Mouse (Mus musculus) ES-Bruce4 (cell line): ENCODE data around the gene Lonrf2.

Source experiments
- CTCF ChIP-seq: IDR thresholded peaks from one replicate; pipeline ENCODE4 v1.8.1; 2011; ENCODE audit warnings: low read depth, low read length
- EP300 ChIP-seq: IDR thresholded peaks from 2 replicates; pipeline ENCODE4 v1.6.1; 2011; ENCODE audit warnings: low read depth, low read length; ENCODE audit not compliant: insufficient read depth

- no peak for TF ChIP-seq EP300
- TF ChIP-seq CTCF = no peak
Measured at GRCm38 (mm10) chr1:38864341-38864740, 27.8 kb upstream of the Lonrf2 start.
